Mouse (Mus musculus) adrenal gland, postnatal 36 days (tissue): ENCODE results near the gene Ifi203. TPM values are rescaled to one million over a fixed set of nuclear protein-coding genes. Genes with fewer than 3 reads are reported as not detected.
"Not testable (repeated sequence)": the region's sequence is repeated elsewhere in the genome, so short reads cannot be mapped to it uniquely, and the experiment has no call there.

Experiments
- DNase-seq, 2 experiments: peaks; one replicate each; pipeline ENCODE4 v3.0.0; 2021; ENCODE audit warnings: mixed read lengths in 1 of 2
- total RNA-seq, 2 experiments: library from RNA; stranded (reverse); gene quantifications; 2 replicates each; pipeline ENCODE4 v1.2.3; 2021

Gene Ifi203
- total RNA-seq, 2 experiments from 2014 or later = 9.3 to 16.7 TPM

DNA sequence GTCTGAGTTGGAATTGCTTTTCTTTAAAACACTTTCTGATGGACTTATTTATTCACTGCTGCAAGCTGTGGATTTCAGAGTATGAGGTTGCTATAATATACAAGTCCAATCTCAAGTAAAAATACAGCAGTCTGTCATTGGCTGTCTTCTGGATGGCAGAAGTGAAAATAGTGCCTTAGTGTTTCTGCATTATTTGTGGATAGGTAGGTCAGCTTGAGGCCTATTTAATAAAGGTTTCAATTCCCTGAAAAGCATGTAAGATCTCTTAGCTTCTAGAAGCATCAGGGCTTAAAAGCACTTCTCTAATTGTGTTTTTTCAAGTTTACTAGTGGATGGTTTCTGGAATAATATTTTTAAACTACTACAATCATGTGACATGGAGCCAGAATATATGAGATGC is 52.7 kb downstream of the Ifi203 start:
- not testable (repeated sequence) for DNase-seq

DNA sequence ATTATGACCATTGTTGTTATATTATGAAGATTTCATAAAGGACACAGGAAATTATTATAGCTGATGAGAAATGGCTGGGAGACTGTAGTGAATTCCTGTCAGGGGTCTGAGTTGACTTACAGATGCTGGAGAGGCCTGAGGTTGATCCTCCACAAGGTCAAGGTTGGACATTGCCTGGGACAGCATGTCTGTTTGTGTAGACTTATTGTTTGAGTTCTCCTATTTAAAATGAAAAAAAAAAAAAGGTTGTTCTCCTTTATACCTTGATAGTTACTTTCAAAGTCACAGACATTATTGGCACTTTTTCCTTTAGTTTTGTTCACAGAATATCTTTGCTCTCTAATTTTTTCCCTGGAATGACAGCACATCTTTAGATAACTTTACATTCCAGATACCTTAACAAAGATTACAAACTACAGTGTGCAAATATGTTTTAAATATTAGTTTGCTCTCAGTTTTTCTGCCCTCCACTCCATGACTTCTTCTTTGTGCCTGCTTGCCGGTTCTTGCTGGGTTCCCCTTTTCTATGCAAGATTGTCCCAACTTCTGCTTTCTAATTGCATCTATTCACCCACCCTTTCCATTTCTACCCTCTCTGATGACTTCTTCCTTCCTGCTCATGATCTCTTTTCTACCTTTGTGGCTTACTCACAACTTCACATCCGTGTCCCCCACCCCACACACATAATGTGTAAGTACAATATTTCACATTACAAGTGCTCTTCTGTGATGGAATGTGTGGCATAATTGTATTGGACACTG is 55.3 kb downstream of the Ifi203 start:
- DNase-seq = not testable (repeated sequence)

DNA sequence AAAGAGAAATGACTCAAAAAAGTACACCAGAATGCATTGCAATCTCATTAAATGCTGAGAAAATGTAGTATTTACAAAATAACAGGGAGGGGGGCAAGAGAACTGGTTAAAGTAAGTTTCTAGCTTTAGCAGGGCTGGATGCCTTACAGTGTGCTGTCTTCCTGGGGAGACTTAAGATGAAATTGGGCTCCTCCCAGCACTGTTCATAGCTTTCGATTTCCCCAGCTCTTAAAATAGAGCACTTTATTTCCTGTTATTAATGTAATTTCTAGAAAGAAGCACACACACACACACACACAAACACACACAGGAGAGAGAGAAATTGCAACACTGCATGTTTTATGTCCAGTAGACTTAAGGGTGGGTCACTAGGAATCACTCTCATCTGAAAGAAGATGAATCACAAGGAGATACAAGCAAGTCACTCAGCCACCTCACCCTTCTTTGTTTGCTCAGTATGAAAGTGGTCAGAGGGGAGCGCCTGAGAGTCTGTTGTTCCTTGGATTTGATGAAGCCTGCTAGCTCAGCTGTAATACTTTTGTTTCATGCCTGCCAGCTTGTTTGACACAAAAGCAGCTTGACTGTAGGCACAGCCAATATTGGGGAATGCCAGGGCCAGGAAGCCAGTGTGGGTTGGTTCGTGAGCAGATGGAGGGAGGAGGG is 62.3 kb downstream of the Ifi203 start:
- peak in 1 of 2 experiments; percentile 1 for DNase-seq

DNA sequence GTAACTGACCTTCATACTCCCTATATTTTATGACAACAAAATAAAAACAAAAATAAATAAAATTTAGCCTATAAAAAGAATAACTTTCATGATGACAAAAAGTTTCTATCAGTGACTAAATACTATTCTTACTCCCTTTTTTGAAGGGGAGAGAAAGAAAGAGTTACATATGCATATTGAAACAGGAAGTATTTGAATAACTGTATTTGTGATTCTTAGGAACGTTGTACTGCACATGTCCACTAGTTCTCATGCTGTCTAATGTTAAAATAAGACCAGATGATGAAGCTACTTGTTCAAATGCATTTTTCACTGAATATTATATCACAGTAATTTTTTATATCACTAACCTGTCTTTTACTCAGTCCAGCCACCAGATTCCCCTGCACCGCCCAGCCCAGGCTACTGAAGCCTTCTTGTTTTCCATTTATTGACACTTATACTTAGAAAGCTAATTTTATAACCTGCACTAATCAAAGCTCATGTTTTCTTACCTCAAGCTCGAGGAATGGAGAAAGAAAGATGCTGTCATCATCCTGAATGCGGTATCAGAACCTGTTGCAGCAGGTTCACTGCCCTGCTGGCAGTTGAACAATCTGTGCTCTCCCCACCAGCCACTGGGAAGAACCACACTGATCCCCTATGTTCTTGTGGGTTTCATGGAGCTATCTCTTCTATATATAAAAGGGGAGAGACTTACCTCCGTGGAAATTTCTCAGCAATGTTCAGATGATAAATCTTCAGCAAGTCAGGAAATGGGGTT is 63.1 kb downstream of the Ifi203 start:
- not testable (repeated sequence) for DNase-seq

DNA sequence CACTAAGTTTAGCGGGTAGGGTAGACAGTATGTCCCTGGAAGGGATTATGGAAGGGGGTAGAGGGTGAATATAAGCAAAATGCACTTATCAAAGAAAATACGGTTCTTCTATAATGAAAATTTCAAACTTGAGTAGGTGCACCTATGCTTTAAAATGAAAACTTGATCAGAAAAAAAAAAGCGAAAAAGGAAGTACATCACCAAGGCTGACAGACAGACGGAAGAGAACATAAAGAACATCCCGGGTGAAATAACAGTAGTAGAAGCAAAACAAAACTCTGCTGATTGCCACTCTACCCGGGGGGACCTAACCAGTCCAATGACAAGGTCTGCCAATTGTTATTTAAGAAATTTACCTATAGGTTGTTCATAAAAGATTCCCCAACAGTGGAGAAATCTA is 64.2 kb downstream of the Ifi203 start:
- DNase-seq = not testable (repeated sequence)

DNA sequence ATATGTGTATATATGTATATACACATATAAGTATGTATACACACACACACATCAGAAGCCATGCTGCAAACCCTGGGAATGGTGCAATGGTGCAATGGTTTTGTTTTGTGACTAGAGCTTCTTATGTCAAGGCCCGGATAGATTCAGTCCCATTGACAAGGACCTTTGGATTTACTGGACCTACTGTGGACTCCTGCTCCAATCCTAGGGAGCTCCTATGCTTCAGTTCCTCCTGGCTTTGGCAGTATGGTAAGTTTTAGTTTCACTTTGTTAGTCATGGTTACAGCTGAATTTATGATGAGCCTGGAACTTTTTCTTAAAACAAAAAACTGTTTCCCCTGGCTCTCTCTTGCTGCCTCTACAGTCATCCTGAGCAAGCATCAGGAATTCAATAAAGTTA is 65.3 kb downstream of the Ifi203 start:
- not testable (repeated sequence) for DNase-seq

Other genes with a start within 250 kb of the Ifi203 start
- gene Ifi207, start 200.9 kb downstream of the Ifi203 start, total RNA-seq = 1 to 10 TPM; 3.4 to 8.1 TPM
- gene Ifi204, start 175.7 kb downstream of the Ifi203 start, total RNA-seq = 10 to 100 TPM in 1 of 2 experiments, 1 to 10 TPM in 1; 4.7 to 12.7 TPM
- gene Ifi211, start 29.6 kb downstream of the Ifi203 start, total RNA-seq = 1 to 10 TPM; 2.8 to 5.5 TPM
- 10 to 100 TPM; 10.2 to 17.8 TPM for gene Mndal, start 181 bp downstream of the Ifi203 start, total RNA-seq
- gene Ifi202b, start 40.1 kb upstream of the Ifi203 start, total RNA-seq = not detected
- gene Ifi205, start 89.1 kb upstream of the Ifi203 start, total RNA-seq = 10 to 100 TPM in 1 of 2 experiments, 1 to 10 TPM in 1; 2.6 to 16.8 TPM
- gene Olfr433, start 98.0 kb upstream of the Ifi203 start, total RNA-seq = not detected
- gene Olfr432, start 106.5 kb upstream of the Ifi203 start, total RNA-seq = not detected
- gene Olfr430, start 123.9 kb upstream of the Ifi203 start, total RNA-seq = not detected
- gene Olfr429, start 141.7 kb upstream of the Ifi203 start, total RNA-seq = not detected
- gene Olfr427, start 154.2 kb upstream of the Ifi203 start, total RNA-seq = not detected
- gene Olfr231, start 178.5 kb upstream of the Ifi203 start, total RNA-seq = not detected
- not detected for gene Olfr424, start 188.8 kb upstream of the Ifi203 start, total RNA-seq
- gene Olfr420, start 213.0 kb upstream of the Ifi203 start, total RNA-seq = not detected
- gene Spta1, start 230.1 kb upstream of the Ifi203 start, total RNA-seq = under 1 TPM; 0.49 to 0.63 TPM